Mouse (Mus musculus): ENCODE measurements at regions not wholly inside any gene's neighbourhood (a gene's known extent, or its start where the extent isn't known, plus 50 kb on each side); places are given as distances from the start of the nearest gene placed in this dataset.

- TF ChIP-seq CTCF (IDR thresholded peaks at IDR 0.05; ENCODE audit: insufficient read depth, low read depth, low read length): no peak
- TF ChIP-seq POLR2A (IDR thresholded peaks at IDR 0.05; ENCODE audit: insufficient read depth, low read depth, low read length): no peak
Measured at GRCm38 (mm10) chr13:111194337-111194736, 60.5 kb upstream of the Actbl2 start.
